Mouse (Mus musculus) liver, embryonic 14.5 days (tissue): ENCODE measurements around the gene Hhipl1.

ENCODE experiments used
- CTCF ChIP-seq: IDR thresholded peaks from 2 replicates; pipeline ENCODE4 v1.5.1; 2016; ENCODE audit warnings: antibody characterized with exemption, low read depth, control low read depth
- EP300 ChIP-seq: IDR thresholded peaks from 2 replicates; pipeline ENCODE4 v1.6.1; 2016; ENCODE audit warnings: antibody characterized with exemption, low read depth

DNA sequence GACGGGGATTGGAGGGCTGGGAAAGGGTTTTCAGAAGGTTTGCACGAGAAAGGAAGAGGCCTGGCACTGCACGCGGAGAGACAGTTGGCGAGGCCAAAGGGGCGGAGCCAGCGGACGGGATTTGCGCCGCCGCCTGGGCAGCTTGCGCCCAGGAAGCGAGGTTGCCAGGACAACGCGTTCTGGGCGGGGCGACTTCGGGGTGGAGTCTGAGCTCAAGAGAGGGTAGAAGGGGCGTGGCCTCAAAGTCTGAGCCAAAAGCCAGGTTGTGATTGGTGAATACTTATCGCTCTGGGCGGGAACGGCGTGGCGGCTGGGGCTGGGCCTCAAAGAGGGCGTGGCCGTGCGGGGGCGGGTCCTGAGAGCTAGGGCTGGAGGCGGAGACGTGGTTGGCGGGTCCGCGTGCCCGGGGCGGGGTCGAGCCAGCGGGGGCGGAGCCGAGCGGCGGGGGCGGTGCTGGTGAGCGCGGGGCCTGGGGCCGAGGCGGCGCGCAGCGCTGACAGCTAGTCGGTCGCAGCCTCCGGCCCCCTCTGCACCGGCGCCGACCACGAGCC, 27.9 kb downstream of the Hhipl1 start, which contains the start of gene Cyp46a1:
- TF ChIP-seq CTCF (no peak), EP300 (no peak)
